Mouse (Mus musculus) subcutaneous adipose tissue, adult 2 months (tissue): ENCODE results near the gene Vmn1r40. TPM values are rescaled to one million over a fixed set of nuclear protein-coding genes. Genes with fewer than 3 reads are reported as not detected.

Experiments used
- polyA plus RNA-seq: library from polyadenylated mRNA; depleted of rRNA; stranded (reverse); fragments of >200 nt; gene quantifications from 2 replicates; pipeline ENCODE4 v1.2.3, GENCODE M21; 2012; ENCODE audit warnings: low replicate concordance; rRNA removed

Vmn1r40 gene
- polyA plus RNA-seq, result not detected in 2 replicates

DNA sequence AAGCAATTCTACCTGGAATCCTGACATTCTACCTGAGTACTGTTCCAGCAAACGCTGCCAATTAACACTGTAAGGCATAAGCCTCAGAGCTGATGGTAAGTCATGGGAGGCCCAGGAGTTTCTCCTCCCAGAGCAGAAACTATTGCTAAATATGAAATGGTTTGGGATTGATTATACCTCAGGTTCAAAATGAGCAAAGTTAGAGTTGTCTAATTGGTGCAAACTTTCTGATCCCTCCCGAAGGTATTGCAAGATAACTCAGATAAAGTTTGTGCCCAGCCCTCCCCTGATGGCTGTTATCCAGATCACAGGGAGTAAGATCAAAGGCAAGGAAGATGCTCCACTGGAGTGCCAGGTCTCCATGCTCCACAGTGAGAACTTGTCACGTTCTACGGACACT, at the start of gene Vmn1r40:
Gene Vmn1r40, plus strand, starts transcription at position 301 of the 400 bp plus-strand sequence.

DNA sequence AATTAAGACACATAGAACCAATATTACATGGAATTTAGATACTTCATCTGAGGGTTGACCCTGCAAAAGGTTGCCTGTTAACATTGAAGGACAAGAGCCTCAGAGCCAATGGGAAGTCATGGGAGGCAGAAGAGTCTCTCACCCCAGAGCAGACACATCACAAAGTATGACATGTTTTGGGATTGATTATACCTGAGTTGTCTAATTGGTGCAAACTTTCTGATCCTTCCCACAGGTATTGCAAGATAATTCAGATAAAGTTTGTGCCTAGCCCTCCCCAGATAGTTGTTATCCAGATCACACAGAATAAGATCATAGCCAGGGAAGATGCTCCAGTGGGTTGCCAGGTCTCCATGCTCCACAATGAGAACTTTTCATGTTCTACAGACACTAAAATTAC, 33.1 kb downstream of the Vmn1r40 start, which contains the start of gene Vmn1r41:
Gene Vmn1r41, plus strand, starts transcription at position 301 of the 400 bp plus-strand sequence.

Other genes starting within 250 kb of the Vmn1r40 start
- 106 and 225 TPM in 2 replicates for gene Chchd6, start 111.9 kb upstream of the Vmn1r40 start, polyA plus RNA-seq
- 11.4 and 11.8 TPM in 2 replicates for gene Txnrd3, start 63.6 kb upstream of the Vmn1r40 start, polyA plus RNA-seq
- not detected in 2 replicates for gene Vmn1r41, start 33.2 kb downstream of the Vmn1r40 start, polyA plus RNA-seq
- not detected in 2 replicates for gene Vmn1r42, start 168.9 kb downstream of the Vmn1r40 start, polyA plus RNA-seq
- gene Vmn1r43, start 168.9 kb downstream of the Vmn1r40 start, polyA plus RNA-seq, result not detected in 2 replicates
- gene Vmn1r44, start 176.1 kb downstream of the Vmn1r40 start, polyA plus RNA-seq, result not detected in 2 replicates
- gene Vmn1r45, start 233.1 kb downstream of the Vmn1r40 start, polyA plus RNA-seq, result not detected in 2 replicates